Mouse (Mus musculus) cerebral cortex, adult 2 months (tissue): ENCODE results near the gene Dcaf11.

ENCODE experiments used
- WGBS: fragments of 180-500 bp; shearing (Covaris S2); methylation state at CpG from one replicate; pipeline ENCODE4 v1.1.7; 2018; 5-methylcytosine and 5-hydroxymethylcytosine counted together

The Dcaf11 gene

DNA sequence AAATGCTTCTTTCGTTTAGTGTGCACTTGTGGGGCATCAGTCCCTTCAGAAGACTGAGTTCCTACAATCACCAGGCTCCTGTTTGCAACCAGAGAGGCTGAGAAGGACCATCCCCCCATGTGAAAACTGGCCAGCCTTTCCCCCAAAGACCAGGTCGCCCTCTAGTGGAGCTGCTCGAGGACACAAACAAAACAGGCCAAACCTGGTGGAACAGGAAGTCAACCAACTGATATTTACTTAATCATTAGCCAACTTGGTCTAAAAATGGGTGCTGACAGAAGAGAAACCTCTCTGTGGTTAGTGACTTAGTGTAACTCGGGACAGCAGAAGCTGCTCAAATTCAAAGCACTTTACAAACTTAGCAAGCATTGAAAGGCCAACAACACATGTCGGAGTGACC, 2.8 kb upstream of the Dcaf11 start:
- 29% methylated on average over 5 of the region's 5 CpGs for WGBS

DNA sequence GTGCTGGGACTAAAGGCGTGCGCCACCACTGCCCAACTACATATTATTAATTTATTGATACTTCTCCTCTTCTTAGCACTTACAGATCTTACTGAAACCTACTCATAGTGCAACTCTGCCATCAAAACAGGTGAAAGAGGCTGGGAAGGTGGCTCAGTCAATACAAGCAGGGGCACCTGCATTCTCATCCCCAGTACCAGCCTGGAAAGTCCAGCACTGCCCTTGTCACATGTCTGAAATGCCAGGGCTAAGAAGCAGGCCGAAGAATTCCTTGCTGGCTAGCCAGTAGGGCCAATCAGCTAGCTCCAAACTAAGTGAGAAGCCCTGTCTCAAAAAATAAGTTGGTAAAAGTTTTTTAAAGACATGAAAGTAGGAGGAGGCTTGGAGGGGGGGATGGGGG, 2.2 kb upstream of the Dcaf11 start:
- 93% methylated on average over 3 of the region's 3 CpGs for WGBS

DNA sequence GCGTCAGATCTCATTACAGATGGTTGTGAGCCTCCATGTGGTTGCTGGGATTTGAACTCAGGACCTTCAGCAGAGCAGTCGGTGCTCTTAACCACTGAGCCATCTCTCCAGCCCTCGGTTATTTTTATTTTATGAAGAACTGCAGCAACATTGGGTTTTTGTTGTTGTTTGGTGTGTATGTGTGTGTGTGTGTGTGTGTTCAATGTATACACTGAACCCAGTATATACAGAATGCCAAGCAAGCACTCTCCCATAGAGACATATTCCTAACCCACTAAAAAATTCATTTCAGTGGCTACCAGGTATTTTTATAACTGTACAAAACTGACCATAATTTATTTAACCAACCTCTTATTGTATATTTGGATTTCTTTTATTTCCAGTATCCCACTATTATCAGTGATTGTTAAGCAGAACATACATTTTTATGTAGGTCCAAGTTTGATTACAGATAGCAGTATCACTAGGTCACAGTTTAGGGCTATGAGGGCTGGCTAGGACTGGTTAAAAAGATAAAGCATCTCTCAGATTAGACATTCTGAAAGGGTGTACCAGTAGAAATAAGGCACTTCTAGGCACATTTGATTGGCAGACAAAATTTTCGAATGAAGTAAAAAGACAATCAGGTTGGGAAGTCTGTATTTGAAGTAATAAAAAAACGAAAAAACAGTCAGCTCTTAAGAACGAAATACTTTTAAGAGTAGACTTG, 912 bp upstream of the Dcaf11 start:
- WGBS = 49% methylated on average over 6 of the region's 6 CpGs

DNA sequence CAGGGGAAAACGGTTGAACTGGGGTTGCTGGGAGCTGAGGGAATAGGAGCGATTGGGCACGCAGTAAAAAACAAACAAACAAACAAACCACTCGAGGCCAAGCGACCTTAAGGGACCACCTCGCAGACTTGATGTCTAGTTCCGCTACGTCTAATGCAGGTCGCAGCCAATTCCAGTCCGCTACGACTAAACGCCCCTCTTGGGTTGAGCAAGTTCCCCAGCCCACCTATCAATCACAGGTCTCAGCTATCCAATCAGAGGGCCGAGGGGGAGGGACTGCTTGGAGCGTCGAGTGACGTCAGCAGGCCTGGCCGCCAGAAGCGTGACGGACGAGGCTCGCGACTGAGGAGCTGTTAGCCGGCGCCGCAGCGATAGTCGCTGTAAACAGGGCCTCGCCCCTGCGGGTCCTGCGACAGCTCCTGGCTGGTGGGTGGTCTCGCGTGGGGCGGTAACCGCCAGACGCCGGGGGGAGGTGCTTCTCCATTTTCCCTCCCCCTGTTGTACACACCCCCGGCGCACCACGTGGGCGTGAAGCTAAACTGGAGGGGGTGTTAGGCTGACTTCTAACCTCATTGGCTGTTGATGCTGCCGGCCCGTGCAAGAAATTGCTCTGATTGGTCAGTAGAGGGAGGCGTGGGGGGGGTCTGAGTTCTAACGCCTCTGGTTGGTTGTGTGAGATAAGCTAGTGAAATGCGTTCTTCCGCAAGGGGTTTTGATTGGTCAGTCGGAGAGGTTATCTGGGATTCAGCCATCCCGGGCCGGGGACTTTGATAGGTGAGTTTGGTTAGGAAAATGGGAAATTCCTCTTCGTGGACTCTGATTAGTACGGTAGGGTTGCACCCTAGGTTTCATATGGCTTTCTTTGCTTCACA, 632 bp downstream of the Dcaf11 start, which contains the start of gene A730061H03Rik:
A730061H03Rik (minus strand) TSS at position 205 of the 872 bp plus-strand sequence.
- under 1% methylated on average over 51 of the region's 51 CpGs for WGBS

DNA sequence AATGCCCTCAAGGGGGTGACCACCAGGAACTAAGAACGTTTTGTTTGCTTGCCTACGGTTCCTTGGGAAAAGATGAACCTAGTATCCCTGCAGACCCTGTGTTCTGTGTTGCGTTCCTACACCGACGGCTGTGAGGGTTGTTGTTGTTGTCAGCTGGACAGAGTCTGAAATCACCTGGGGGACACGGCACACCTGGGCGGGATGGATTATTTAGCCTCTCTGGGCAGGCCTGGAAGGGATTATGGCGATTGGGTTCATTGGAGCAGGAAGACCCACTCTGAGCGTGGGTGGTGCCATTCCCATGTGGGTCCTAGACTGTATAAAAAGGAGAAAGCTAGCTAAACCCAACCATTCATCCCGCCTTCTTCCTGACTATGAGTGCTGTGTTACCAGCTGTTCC, 2.1 kb downstream of the Dcaf11 start:
- 87% methylated on average over 10 of the region's 10 CpGs for WGBS

DNA sequence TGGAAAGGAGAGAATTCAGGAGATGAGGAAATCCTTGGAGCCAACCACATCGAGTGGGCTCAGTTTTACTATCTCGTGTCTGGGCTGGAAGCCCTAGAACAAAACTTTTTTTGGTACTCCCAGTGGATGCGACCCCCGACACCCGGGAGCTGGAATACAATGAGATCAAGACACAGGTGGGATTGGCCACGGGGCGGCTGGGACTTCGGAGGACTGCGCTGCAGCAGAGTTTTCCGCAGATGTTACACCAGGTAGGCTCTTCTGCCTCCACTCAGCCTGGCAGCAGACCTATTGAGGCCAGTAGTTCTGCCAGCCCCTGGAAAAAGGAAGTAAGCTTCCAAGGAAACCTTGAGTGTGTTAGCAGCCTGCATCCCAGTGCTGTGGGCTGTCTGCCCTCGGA, 3.4 kb downstream of the Dcaf11 start:
- WGBS = 91% methylated on average over 11 of the region's 11 CpGs

DNA sequence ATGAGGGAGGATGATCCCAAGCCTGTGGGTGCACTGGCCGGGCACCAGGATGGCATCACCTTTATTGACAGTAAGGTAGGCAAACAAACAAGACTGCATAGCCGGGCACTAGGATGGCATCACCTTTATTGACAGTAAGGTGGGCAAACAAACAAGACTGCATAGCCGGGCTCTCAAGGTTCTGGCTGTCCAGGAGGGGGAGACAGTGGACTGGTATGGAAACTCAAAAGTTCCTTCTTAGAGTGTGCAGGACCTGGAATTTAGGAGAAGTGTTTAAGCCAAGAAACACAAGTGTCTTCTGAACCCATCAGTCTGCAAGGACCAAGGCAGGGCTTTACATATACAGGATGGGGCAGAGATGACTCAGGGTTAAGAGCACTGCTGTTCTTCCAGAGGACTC, 5.9 kb downstream of the Dcaf11 start:
- WGBS = 83% methylated on average over 3 of the region's 3 CpGs

DNA sequence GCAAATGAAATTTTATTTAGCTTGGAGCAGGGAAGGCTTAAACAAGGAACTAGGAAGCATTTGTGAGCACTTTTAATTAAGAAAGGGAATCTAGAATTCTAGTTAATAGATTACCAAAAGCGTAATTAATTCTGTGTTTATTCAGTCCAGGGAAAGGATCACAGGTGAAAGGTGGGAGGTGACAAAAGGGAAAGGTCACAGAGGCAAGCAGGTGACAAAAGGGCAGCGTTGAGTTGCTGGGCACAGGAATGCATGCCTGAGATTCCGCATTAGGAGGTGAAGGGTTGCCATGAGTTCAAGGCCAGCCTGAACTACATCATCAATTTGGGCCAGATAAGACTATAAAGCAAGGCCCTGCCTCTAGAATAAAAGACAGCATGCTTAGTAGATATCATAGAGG, 7.7 kb downstream of the Dcaf11 start:
- WGBS = 97% methylated on average over 3 of the region's 3 CpGs

DNA sequence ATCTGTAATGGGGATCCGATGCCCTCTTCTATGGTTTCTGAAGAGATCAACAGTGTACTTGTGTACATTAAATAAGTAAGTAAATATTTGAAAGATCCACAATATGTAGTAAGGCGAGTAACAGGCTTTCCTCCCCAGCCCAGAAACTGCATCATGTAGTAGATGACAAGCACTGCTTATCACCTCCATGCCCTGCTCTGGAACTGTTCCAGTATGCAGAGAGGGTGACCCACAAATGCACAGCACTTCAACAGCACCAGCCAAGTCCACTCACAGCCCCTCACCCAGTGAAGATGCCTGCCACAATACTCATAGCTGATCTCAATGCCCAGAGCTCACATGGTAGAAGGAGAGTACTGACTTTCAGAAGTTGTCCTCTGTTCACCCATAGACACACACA, 10.8 kb downstream of the Dcaf11 start:
- 98% methylated on average over 2 of the region's 2 CpGs for WGBS

DNA sequence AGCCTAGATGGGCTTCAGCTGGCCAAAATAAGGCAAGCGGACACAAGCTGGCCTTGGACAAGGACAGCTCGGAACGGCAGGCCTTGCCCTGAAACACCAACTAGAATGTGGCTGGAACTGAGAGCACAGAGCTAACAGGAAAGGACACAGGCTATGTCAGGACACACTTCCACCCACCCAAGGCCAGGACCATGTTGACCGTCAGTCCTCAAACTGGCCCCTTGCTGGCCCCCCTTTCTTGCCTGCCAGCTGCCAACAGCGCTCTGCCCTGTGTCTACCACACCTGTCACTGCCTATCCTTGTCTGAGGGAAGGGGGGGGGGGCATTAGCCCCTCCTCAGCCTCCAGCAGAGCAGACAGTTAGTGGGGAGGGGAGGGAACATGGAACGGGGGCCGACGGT, 15.5 kb downstream of the Dcaf11 start, which contains the start of gene Fitm1:
Fitm1 (plus strand) TSS at position 316 of the 400 bp plus-strand sequence.
- WGBS = 76% methylated on average over 8 of the region's 8 CpGs

DNA sequence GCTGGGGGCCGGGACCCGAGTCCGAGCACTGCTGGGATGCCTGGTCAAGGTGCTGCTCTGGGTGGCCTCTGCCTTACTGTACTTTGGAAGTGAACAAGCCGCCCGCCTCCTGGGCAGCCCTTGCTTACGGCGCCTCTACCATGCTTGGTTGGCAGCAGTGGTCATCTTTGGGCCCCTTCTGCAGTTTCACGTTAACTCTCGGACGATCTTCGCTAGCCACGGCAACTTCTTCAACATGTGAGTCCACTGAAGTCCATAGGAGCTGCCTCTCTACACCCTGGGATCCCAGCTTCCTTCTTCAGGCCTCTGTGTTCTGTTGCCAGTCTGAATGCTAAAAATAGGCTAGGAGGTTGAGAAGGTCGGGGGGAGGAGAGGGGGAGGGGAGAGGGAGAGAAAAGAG, 15.9 kb downstream of the Dcaf11 start:
- WGBS = 79% methylated on average over 13 of the region's 13 CpGs

DNA sequence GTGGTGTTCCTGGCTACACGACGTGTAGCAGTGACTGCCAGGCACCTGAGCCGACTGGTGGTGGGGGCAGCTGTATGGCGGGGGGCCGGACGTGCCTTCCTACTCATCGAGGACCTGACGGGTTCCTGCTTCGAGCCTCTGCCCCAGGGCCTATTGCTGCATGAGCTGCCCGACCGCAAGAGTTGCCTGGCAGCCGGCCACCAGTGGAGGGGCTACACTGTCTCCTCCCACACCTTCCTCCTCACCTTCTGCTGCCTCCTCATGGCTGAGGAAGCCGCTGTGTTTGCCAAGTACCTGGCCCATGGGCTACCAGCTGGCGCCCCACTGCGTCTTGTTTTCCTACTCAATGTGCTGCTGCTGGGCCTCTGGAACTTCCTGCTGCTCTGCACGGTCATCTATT, 16.6 kb downstream of the Dcaf11 start:
- WGBS = 67% methylated on average over 16 of the region's 16 CpGs

DNA sequence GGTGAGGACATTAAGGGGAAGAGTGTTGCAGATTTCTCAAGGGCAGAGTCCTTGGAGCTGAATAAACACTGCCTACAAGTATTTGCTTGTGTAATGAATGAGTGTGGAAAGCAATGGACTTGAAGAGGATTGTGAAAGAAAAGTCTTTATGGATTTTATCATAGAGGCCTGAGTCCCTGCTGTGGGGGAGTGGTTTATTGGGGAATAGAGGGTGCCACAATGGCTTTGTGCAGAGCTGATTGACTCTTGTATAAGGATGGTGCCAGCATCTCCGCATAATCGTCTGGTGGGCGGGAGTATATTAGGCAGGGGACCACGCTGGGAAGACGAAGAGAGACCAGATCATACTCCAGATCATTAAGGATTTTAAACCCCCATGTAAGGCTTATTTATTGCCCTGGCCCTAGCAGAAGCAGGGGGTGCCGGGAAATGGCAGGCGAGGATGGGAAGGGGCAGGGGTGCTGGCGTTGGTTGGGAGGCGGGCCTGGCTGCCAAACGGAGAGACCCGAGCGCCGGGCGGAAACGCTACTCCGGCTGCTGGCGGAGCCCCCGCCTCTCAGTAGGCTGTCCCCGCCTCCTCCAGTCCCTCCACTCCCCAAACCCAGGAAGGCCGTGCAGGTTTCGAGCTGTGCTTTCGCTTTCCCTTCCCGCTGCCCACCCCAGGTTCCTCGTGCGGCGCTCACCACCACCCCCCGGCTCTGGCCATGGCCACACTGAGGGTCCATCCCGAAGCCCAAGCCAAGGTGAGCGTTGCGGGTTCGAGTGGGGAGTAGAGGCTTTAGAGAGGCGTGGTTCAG, 18.3 kb downstream of the Dcaf11 start, which contains the start of gene Psme1:
Psme1 (plus strand) TSS at position 253 of the 797 bp plus-strand sequence.
- 1% methylated on average over 32 of the region's 32 CpGs for WGBS

DNA sequence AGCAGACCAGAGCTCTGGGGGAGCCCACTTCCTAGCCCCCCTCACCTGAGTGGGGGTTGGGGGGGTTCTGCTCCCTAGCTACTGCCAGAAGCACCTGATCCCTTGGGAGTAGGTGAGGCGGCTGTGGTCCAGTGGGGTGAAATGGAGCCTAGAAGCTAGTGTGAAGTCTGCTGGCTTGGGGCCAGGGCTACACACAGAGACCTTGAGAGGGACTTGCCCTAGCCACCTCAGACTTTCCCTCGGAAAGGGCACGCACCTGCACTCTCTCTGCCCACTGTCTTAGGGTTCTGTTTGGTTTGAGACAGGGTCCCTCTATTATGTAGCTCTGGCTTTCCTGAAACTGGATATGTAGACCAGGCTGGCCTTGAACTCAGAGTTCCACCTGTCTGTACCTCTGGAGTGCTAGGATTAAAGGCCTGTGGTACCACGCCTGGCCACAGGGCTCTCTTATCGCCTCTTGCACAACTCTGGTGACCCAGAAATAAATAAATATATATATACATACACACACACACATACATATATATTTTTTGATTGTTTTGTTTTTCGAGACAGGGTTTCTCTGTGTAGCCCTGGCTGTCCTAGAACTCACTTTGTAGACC, 19.0 kb downstream of the Dcaf11 start:
- WGBS = 37% methylated on average over 6 of the region's 6 CpGs

DNA sequence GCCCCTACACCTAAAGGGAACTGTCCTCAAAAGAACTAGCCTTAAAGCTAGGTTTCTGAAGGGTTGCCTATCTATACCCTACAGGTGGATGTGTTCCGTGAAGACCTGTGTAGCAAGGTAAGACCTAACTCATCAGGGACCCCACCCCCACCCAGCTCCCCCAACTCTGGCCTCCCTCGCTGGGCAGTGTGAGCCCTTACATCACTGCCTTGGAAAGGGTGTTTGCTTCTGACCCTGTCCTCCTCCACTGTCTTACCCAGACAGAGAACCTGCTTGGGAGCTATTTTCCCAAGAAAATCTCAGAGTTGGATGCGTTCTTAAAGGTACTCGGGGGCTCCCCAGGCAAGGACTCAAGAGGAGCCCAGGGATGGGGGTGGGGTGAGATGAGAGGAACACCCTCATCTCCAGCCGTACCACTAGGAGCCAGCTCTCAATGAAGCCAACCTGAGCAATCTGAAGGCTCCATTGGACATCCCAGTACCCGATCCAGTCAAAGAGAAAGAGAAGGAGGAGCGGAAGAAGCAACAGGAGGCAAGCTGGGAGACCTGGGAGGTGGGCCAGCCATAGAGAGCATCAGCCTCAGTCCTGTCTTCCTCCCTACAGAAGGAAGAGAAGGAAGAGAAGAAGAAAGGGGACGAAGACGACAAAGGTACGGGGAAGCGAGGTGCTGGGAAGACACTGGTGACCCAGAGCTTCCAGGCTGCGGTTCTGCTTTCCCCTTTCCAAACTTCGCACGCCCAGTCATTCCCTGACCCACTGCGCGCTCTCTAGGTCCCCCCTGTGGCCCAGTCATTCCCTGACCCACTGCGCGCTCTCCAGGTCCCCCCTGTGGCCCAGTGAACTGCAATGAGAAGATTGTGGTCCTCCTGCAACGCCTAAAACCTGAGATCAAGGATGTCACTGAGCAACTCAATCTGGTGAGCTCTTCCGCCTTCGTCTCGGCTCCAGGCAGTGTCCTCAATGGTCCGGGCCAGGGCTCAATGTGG, 20.0 kb downstream of the Dcaf11 start:
- 85% methylated on average over 23 of the region's 23 CpGs for WGBS

DNA sequence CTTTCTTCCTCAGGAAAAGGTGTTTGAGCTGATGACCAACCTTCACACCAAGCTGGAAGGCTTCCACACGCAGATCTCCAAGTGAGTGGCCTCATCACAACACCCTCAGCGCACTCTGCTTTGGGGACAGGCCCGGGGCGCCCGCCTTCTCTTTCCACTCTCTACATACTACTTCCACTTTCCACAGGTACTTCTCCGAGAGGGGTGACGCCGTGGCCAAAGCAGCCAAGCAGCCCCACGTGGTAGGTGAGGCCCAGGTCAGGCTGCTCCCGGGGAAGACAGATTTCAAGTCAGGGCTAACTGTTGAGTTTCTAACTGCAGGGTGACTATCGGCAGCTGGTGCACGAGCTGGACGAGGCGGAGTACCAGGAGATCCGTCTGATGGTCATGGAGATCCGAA, 20.9 kb downstream of the Dcaf11 start:
- 93% methylated on average over 16 of the region's 16 CpGs for WGBS

DNA sequence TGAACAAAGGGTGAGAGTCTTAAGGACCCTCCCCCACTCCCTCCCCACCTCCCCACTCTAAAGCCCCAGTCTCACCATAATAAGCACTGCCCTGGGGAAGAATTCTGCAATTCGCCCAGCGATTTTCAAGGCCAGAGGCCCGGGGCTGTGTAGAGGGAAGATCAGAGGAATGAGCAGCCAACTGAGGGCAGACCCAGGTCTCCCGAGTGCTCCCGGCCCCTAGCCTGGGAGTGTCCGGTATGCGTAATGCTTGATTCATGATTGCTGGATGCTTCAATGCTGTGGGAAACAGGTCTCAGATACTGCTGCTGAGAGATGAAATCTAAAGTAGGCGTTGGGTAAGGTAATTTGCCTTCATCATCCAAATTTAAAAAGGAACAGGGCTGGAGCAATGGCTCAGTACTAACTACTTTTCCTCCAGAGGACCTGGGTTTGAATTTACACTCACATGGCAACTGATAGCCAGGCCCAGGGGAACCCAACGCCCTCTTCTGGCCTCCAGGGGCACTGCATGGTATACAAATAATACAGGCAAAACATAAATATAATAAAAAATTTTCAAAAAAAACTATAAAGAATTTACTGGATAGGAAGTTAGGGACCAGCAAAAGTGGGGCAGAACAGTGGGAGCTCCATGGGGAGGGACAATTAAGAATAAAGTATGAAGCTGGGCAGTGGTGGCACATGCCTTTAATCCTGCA, 22.3 kb downstream of the Dcaf11 start:
- WGBS = 75% methylated on average over 9 of the region's 9 CpGs

DNA sequence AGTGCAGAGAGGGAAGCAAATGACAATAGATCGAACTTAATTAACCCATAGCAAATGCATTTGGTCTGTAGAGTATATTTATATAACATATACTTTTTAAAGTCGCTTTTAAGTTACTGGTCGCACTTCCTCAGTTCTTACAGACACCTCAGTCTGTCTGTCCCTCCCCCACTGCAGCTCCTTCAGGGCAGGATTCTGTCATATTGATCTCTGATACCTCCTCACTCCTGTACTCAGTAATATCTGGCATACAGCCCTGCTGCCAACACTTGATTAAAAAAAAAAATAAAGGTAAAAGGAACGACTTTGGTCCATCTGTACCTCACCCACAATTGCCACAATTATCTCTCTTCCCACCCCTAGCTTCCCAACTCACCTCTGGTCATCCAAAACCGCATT, 24.5 kb downstream of the Dcaf11 start:
- 40% methylated on average over 5 of the region's 5 CpGs for WGBS

DNA sequence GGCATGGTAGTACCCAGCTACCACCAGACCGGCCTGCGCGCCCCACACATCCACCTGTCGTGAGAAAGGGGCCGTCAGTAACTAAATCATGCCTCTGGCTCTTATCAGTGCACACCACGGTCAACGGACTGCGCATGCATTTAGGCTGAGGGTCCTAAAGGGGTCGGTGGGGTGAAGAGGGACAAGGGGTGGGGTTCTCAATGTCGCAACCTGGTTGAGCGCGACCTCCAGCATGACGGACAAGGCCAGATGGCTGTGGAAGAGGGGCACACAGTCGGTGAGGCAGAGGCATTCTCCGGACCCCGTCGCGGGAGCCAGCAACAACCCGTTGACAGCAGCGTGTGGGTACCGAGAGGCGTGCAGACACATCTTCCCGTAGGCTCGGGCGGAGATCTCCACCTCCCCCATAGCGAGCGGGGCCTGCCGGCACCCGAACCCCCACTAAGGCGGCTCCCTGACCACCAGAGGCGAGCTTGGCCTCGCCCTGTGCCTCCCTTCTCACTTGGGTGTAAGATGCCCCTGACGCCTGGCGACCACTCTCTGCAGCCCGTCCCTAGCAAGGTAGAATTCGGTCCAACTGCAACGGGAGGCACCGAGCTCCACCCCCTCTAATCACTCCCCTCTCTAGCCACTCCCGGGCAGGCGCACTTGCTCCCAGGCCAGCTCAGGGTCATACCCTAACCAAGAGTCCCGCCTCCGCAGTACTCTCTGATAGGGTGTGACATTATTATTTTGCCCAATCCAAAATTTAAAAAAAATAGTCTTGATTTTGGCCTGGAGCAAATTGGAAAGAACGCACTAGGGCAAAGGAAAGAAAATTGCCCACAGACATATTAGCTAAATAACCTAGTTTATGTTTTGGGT, 25.1 kb downstream of the Dcaf11 start, which contains the start of gene Emc9:
Emc9 (minus strand) TSS at position 601 of the 864 bp plus-strand sequence.
- 5% methylated on average over 43 of the region's 43 CpGs for WGBS
